Mouse (Mus musculus): ENCODE results near the gene Lrrtm4.

The Lrrtm4 gene

DNA sequence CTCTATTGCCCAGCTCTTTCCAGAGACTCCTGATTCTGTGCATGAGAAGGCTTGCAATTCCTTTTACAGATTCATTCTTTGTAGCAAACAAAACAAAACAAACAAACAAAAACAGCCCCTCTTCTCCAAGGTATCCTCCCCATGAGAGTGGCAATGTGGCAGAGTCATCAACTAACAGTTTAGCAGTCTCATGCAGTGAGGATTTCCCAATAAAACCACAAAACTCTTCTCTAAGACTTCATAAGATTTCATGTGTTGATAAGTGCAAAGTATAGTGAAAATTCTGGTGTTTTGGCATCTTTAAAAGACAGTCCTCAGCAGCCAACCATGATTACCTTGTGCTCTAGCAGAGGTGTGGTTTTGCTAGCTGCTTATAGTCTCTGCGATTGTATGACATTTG is 284.9 kb downstream of the Lrrtm4 start:
- intact Hi-C loops (cut with DNase I): no loop called here

DNA sequence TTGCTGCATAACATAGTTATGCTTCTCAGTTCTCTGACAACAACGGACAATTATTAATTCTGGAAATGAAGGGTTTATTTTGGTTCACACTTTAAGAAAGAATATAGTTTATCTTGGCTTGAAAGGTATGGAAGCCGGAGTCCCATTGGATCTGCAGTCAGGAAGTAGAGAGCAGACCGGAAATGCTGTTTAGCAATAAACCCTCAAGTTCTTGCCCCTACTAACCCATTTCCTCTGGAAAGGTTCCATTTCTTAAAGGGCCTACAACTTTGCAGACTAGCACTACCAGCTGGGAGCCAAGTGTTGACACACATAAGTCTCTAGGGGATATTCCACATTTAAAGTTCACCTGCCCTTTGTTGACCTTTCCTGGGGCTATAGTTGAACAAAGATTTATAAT is 309.7 kb downstream of the Lrrtm4 start:
- intact Hi-C loops (cut with DNase I): no loop called here

DNA sequence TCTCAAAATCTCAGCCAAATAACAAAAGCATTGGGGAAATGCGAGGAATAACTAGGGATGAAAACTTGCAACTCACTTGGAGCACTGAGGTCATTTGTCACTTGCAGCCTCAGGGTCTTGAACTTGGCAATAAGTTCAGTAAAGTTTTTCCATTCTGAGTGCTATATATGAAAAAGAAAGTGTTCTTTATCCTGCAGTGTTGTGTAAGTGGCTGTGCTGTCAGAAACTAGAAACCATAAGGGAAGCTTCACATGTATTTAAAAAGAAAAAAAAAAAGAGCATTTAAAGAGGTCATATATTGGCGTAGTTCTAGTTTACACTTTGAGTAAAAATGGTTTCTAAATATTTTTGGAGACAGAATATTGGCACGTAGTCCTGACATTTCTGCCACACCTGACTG is 313.1 kb downstream of the Lrrtm4 start:
- intact Hi-C loops (cut with DNase I): no loop called here

DNA sequence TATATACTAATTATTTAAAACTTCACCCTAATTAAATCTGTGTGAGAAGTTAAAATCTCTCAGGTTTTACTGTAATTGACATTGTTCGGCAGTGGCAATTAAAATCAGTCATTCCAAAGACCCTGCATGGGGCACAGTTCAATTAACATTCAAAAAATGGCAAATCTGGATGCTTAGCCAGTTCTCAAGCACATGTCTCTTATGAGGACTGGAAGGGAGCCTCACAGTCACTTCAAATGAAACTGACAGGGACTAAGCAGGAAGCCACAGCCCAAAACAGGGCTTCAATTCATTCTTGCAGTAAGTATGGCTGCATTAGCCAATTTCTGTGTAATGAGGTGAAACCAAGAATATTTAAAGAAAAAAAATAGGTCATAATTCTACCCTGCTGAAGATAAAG is 333.6 kb downstream of the Lrrtm4 start:
- intact Hi-C loops (cut with DNase I): no loop called here

DNA sequence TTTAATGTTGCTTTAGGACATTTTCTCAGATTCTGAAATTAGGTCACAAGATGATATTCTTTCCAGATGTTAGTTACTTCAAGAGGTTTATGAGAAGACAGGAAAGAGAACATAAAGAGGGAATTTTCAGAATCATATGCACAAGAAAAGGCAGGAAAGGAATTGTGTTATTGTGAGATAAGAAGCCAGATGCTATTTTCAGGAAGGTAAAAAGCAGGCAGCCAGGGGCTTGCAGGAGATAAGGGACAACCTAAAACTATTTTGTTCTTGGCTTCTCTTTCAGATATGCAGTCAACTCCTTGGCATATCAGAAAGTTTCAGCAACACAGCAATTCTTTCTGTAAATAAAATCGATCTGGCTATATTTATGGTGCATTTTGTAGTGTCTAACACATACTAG is 338.4 kb downstream of the Lrrtm4 start:
- intact Hi-C loops (cut with DNase I): no loop called here

DNA sequence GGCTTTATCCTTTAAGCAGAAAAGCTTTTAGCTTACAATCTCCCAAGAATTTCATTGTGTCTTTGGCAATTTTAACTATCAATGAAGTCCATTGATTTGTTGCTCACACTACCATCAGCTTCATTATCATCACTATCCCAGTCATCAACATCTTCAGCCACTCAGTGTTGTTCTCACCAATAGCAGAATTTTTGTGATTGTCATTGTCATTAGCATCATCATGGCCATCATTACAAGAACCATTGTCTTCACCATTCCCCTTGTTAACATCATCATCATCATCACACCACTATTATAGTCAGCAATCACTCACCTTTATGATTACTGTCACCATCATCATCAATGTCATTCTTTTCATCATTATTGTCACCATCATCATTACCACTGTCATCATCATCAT is 344.9 kb downstream of the Lrrtm4 start:
- intact Hi-C loops (cut with DNase I): no loop called here

DNA sequence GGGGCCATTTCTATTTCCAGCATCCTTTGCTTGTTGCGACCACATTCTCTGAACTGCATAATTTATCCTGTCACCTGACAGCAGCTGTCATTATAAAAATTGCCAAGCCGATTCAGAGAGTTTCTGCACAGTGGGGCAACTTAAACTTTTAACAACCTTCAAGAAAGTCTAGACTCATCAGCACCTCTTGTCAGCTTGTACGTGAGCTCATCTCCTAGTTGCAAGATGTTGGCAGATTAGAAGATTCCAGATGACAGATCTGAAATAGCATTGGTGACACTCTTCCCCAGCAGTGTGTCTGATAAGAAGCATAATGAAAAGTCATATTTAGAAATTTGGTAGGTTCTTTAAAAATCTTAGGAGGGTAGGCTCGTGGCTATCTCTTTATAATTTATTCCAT is 347.9 kb downstream of the Lrrtm4 start:
- intact Hi-C loops (cut with DNase I): no loop called here

DNA sequence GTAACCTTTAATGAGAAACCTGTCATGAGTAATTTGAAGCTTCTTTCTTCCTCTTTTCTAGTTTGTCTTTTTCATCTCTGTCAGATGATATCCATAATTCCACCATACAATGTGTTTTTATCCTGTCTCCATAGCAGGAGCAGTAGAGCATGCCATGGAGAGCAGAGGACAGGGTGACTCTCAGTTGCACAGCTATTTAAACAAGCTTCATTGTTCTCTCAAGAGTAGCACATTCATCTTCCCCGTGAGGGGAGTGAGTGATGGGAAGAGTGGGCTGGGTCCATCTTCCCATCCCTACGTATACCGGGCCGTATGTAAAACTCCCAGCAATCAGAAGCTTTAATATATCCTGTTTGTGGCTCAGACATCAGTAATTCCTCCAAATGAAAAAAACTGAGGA is 370.9 kb downstream of the Lrrtm4 start:
- intact Hi-C loops (cut with DNase I): no loop called here

DNA sequence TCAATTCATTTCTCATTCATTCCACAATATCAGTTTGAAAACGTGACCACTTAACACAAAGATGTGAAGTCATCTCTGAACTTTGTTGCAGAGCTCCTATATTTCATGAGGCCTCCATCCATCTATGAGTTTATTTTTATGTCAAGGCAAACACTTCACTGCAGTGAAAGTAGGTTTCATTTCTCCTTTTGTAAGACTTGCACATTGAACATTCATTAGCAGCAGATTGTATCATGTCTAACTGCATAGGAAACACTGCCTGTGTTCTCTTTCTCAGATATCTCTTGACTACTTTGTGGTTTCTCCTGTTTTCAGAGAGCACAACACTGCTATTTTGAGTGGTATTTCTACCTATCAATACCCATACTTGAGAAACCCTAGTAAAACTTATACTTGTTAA is 388.1 kb downstream of the Lrrtm4 start:
- intact Hi-C loops (cut with DNase I): no loop called here

DNA sequence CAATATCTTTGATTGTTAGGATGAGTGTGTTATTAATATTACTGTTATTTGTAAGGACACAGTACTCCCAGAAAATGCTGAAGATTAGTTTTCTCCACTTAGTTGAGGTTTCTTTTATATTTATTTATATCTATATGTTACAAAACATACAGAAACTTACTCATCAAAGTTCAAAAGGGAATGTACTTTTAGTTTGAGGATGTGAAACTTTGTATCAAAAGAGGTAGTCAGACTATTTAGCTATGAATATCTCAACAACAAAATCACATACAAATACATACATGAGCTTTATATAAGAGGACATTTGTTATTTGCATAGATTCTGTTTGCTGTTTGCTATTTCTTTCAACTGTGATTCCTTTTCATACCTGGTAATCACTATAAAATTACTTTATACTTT is 421.5 kb downstream of the Lrrtm4 start:
- intact Hi-C loops (cut with DNase I): no loop called here

DNA sequence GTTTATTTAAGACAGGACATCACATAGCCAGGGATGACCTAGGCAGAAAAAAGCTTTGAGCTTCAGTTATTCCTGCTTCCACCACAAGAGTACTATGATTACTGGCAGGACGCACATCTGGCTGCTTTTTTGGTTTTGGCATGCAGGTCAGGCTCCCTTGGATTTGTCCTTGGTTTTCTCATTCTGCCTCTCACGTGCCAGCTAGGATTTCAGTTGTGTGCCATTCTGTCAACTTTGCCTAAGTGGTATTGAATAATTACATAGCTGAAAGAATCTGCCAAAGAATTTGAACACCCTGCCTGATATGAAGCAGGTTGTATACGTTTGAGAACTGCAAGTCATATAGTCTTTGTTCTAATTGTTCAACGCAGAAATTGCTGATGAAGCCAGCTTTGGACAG is 451.9 kb downstream of the Lrrtm4 start:
- intact Hi-C loops (cut with DNase I): loop anchor here (10.0 kb wide), 1 partner anchor 134 kb away; no protein-coding TSS in a partner anchor

DNA sequence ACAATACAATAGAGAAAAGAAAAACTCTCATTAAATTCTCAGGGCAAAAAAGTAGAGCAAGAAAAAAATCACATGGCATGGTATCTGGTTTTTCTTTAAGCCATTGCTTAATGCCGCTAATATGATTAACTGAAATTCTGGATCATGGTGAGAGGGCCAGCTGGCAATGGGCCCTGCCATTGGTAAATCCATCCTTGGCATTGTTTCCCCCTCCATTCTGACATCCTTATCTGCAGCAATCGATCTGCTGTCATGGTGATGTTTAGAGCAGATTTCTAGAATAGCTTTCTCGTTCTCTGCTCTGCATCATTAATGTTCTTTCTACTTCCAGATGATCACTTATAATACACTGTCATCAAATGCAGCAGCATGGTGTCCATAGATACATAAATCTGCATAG is 457.5 kb downstream of the Lrrtm4 start:
- intact Hi-C loops (cut with DNase I): loop anchor here (10.0 kb wide), 1 partner anchor 129 kb away; no protein-coding TSS in a partner anchor

DNA sequence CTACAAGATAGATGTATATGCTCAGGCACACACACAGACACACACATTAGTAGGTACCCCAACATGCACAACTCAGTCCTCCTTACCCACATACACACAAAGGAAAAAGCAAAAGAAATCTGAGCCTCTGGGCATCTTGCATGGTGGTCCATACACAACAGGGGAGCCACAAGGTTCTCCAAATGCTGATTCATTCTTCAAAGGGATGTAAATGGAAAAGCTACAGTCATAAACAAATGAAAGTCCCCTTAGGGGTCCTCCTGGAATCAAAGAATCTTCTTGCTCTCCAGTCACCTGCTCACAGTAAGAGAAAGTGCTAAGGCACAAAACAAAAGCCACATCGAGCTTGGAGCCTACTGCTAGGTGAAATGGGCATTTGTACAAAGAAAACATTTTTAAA is 526.3 kb downstream of the Lrrtm4 start:
- intact Hi-C loops (cut with DNase I): no loop called here

DNA sequence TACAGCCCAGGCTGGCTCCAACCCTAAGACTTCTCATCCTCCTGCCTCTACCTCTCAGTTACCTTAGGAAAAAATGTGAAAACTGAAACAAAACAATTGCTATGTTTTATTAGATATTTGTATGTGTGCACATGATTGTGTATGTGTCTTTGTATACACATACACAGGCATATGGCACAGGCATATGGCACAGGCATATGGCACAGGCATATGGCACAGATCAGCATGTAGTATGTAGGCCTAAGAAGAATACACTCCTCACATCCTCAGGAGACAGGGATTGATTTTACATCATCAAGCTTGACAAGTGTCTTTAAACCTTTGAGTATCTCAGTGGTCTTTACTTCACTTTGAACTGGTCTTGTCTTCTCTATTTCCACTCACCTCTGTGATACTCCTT is 531.2 kb downstream of the Lrrtm4 start:
- intact Hi-C loops (cut with DNase I): no loop called here

DNA sequence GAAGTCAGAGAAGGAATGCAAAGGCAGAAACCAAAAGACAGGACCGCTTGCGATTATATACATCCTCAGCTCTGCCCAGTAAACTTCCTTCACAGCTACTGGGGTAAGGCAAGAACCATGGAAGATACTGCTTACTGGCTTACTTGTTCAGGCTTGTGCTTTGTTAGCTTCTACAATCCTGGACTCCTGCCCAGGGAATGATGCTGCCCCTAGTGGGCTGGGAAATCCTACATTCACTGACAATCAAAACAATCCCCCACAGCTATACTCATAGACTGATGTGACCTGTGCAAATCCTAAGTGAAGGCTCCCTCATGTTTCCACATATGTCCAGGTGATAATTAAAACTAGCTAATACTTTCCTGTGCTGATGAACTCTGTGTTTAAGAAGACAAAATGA is 534.7 kb downstream of the Lrrtm4 start:
- intact Hi-C loops (cut with DNase I): no loop called here

DNA sequence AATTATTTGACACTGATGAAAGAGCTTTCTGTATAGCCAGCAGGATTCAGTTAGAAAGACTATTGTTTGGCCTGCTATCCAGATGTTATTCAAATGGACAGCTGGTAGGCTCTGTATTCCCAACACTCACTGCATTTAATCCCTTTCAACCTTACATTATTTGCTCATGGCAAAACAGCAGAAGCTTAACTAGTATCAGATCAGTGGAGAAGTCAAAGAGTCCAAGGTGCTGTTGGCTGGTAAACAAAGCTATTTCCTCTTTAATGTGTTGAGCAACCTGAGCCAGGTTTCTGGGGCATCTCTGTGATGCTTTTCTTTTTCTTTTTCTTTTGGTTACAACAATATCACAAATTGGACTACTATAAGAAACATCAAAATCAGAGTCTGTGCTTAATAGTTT is 536.3 kb downstream of the Lrrtm4 start:
- intact Hi-C loops (cut with DNase I): no loop called here

DNA sequence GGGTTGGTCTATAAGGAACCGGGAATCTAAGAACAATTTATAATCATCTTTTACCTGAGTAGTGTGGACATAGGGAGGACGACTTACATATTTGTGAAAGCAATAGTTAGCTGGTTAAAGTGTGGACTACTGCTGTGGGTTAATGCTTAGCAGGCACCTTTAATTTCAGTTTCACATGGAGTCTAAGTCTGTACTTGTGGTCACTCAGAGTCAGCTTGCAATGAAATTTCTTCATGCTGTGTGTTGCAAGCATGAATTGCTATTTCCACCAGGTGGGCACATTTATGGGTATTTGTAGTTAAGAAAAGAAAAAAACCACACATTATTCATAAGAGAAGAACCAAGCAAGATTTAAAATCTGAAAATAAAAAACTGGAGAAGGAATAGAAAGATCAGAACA is 558.5 kb downstream of the Lrrtm4 start:
- intact Hi-C loops (cut with DNase I): no loop called here

DNA sequence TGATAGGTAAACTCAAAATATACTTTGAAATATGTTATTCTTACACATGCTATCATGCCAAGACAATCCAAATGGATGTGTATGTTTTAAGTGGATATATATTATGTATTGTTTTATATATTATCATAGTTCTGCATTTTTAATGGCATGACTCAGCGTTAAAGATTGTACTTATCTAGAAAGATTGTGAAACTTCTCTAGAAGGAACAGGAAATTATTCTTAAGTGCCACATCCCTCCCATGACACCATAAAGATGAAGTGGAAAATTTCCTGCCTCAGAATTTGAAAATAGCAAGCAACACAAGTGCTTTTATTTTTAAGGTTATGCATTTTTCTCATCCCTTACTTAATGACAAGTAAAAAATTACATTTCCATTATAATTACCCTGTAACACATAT is 563.5 kb downstream of the Lrrtm4 start:
- intact Hi-C loops (cut with DNase I): no loop called here

DNA sequence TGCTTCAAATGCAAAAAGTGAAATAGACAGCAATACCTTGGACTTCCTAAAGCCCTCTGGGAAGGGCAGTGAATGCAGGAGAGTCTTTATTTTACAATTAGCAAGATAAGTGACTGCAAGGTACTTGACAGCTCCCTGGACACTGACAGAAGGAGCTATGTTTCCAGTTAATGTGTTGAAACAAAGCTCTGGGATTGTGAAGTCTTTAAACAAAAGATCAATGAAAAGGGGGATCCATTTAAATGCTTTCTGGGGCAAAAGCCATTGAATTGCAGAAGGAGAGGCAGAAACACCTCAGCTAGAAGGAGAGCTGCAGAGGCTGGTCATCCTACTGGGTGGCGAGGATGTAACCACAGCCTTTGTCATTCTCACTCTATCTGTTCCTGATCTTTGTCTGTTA is 571.1 kb downstream of the Lrrtm4 start:
- intact Hi-C loops (cut with DNase I): no loop called here

DNA sequence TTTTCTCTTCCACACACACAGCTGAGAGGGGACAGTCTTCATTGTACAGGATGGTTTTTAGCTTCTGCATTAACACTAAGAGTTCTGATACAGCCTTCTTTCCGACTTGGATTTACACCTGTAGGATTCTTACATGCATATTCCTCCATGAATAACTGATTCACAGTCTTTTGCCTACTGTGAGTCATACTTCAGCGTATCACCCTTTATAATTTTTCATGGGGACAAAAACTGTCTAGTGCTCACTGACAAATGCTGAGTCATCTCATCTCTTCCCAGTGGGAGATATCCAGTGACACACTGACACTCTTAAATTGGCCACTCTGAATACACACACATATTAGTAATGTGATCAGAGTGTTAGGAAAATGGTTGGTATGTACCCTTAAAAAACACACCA is 600.8 kb downstream of the Lrrtm4 start:
- intact Hi-C loops (cut with DNase I): no loop called here

DNA sequence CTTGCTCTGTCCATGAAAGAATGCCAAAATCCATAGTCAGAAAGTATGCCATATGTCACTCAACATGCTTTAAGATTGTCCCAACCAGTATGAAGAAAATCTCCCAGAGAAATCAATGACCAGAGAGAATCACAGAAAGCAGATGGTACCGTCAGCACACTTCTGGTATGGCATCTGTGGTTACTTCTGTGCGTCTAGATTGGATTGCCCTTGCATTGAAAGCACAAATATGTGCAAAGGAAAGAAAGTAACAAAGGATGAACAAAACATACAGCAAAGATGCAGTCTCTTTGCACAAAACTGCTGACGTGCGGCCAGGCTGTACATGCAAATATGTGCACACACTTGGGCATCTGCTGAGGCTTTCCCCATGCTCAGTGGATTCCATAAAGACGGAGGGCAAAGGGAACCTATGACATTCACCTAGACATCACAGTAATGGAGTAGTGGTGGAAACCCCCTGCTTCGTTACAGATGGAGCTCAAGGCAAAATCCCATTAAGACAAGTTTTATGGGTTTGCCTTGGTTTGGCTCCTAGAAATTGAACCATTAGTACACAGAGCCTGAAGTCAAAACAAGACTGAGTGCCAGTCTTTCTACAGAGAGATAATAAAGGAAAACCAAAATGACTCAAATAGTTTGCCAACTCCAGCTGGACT is 604.1 kb downstream of the Lrrtm4 start:
- intact Hi-C loops (cut with DNase I): no loop called here

DNA sequence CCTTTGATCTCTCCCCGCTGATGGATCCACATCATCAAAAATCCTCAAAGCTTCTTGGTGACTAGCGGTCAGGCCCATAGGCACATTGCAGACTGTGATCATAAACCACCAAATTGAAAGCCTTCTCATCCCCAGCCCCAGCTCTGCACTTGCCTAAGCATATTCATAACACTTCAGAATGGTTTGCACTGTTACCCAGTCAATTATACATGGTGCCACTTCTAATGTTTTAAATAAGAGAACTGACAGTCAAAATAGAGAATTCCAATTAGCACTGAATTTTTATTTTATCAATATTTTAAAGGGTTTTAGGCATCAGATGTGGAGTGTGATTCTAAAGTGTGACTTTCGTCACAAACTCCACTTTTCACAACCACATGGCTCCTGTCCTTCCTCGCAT is 606.8 kb downstream of the Lrrtm4 start:
- intact Hi-C loops (cut with DNase I): no loop called here

DNA sequence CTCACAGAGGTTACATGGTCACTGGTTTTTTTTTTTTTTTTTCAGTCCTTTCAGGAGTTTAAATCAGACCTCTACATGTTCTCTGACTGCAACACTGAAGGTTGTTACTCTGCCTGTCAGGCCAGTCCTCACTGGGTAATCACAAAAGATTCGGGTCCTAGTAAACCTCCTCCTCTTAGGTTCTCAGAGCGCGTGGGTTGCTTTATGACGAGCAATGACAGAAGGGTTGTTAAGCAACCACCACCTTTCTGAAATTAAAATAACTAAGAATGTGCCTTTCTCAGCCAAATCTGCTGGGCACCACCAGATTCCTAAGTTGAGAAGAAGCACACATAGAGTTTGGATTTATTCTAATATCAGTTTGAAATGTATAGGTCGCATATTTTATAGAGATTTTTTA is 644.1 kb downstream of the Lrrtm4 start:
- intact Hi-C loops (cut with DNase I): no loop called here

DNA sequence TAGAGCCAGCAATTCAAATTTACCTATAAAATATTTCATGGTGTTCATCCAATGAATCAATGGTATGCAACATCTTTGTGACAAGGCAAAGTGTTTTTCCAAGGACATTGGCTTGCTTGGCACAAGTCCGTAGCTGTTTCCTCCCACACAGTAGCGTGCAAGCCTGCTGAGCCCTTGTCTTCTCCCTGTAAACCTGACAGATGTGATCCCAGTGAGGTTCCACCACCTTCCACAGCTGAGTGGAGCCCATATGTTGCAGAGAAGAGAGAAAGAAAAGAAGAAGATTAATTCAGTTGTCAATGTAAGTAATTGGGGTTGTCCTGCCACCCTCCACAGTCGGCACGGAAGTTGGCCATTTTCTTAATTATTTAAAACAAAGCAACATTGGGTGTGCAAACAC is 645.4 kb downstream of the Lrrtm4 start:
- intact Hi-C loops (cut with DNase I): no loop called here

All from adrenal gland (tissue).